Mouse (Mus musculus): Measurements from ENCODE around the gene Rbm34. TPM values are rescaled to one million over a fixed set of nuclear protein-coding genes. Genes with fewer than 3 reads are reported as not detected.

The Rbm34 gene
- polyA plus RNA-seq, 1 experiment from 2014 or later = 26.6 TPM

- ATAC-seq (replicated peaks; ENCODE audit: low FRiP score, low TSS enrichment, low read depth) (no peak), DNase-seq (ENCODE audit: low spot score) (no peak)
- 0 out of 2 replicates have a peak, but pooled peaks cover 2% of the 10 kb centered on the region for H3K9me3 ChIP-seq (ENCODE audit: control insufficient read depth, low read length)
- no peaks in the 10 kb centered on the region for H3K36me3 ChIP-seq (ENCODE audit: control insufficient read depth, insufficient read depth, low read length)
- no peaks in the 10 kb centered on the region for H3K4me1 ChIP-seq (replicated peaks; ENCODE audit: control insufficient read depth, insufficient read depth, low read length)
- no peak overlapping the region for H3K9ac ChIP-seq (ENCODE audit: low read length)
- H3K27me3 ChIP-seq (replicated peaks; ENCODE audit: control insufficient read depth, insufficient read depth, low read length) = no peaks in the 10 kb centered on the region
- no peak overlapping the region for H3K4me2 ChIP-seq (ENCODE audit: low read length)
- 45% methylated on average over 2 of the region's 2 CpGs for WGBS
- no peak overlapping the region for H3K4me3 ChIP-seq (ENCODE audit: low read depth, low read length)
- no peak overlapping the region for H3K27ac ChIP-seq (ENCODE audit: low read depth)
Observed at GRCm38 (mm10) chr8:126901049-126901448, 69.8 kb downstream of the Rbm34 start.

Other genes with a start within 250 kb of the Rbm34 start
- gene Tomm20, start 25.2 kb downstream of the Rbm34 start, polyA plus RNA-seq (2014; fragmentation: Nextera tagmentation; extraction: Ambion mirVana) = 297 TPM in 2 replicates
- 33.4 and 36.6 TPM in 2 replicates for gene Pard3, start 92.8 kb upstream of the Rbm34 start, polyA plus RNA-seq (2014; fragmentation: Nextera tagmentation; extraction: Ambion mirVana)

All from intestine, embryonic 14.5 days (tissue).